Mouse (Mus musculus): ENCODE measurements around the gene Piga.

GRCm38 (mm10) chrX:164373081-164373480 lies 46.5 kb upstream of the Piga start, which contains the start of gene Vegfd:
- TF ChIP-seq POLR2A (IDR thresholded peaks at IDR 0.05; ENCODE audit: insufficient read depth, low read depth, low read length) (no peak), CTCF (IDR thresholded peaks at IDR 0.05; ENCODE audit: insufficient read depth, low read depth, low read length) (no peak)

All from olfactory bulb, adult 2 months (tissue).